Mouse (Mus musculus) embryo, embryonic 11.5 days (tissue): Measurements from ENCODE around the gene Fhit.

Source experiments
- DNase-seq: peaks from one replicate; pipeline ENCODE4 v3.0.0-alpha.2; 2012; ENCODE audit warnings: low read depth, low spot score

Gene Fhit

GRCm38 (mm10) chr14:10133873-10134272 lies 1028.0 kb downstream of the Fhit start:
- no peak for DNase-seq

- no peak for DNase-seq
Observed at GRCm38 (mm10) chr14:10129675-10130074, 1032.2 kb downstream of the Fhit start.

- no peak for DNase-seq
Observed at GRCm38 (mm10) chr14:10129088-10129487, 1032.7 kb downstream of the Fhit start.

GRCm38 (mm10) chr14:10126536-10126935 lies 1035.3 kb downstream of the Fhit start:
- no peak for DNase-seq

GRCm38 (mm10) chr14:10122176-10122575 lies 1039.7 kb downstream of the Fhit start:
- no peak for DNase-seq

- no peak for DNase-seq
Observed at GRCm38 (mm10) chr14:10096236-10096635, 1065.6 kb downstream of the Fhit start.

GRCm38 (mm10) chr14:10079062-10079461 lies 1082.8 kb downstream of the Fhit start:
- no peak for DNase-seq

GRCm38 (mm10) chr14:10049947-10050346 lies 1111.9 kb downstream of the Fhit start:
- DNase-seq: no peak

GRCm38 (mm10) chr14:10047123-10047783 lies 1114.6 kb downstream of the Fhit start:
- no peak for DNase-seq

GRCm38 (mm10) chr14:10046336-10047122 lies 1115.3 kb downstream of the Fhit start:
- DNase-seq: peak; percentile 16

- DNase-seq: no peak
Observed at GRCm38 (mm10) chr14:10038021-10038420, 1123.8 kb downstream of the Fhit start.

GRCm38 (mm10) chr14:10036685-10037215 lies 1125.1 kb downstream of the Fhit start:
- no peak for DNase-seq

GRCm38 (mm10) chr14:10035682-10036081 lies 1126.2 kb downstream of the Fhit start:
- DNase-seq: no peak

GRCm38 (mm10) chr14:10035270-10035669 lies 1126.6 kb downstream of the Fhit start:
- no peak for DNase-seq

- DNase-seq: no peak
Observed at GRCm38 (mm10) chr14:10023382-10023781, 1138.5 kb downstream of the Fhit start.

- DNase-seq: no peak
Observed at GRCm38 (mm10) chr14:10022304-10022703, 1139.5 kb downstream of the Fhit start.

GRCm38 (mm10) chr14:10020400-10021140 lies 1141.3 kb downstream of the Fhit start:
- DNase-seq: no peak

- DNase-seq: no peak
Observed at GRCm38 (mm10) chr14:10013817-10014266, 1148.0 kb downstream of the Fhit start.

GRCm38 (mm10) chr14:10013003-10013816 lies 1148.6 kb downstream of the Fhit start:
- DNase-seq: no peak

- DNase-seq: no peak
Observed at GRCm38 (mm10) chr14:10006278-10006677, 1155.6 kb downstream of the Fhit start.

- no peak for DNase-seq
Observed at GRCm38 (mm10) chr14:10003847-10004246, 1158.0 kb downstream of the Fhit start.
